Mouse (Mus musculus): ENCODE results near the gene Ndfip2. TPM values are rescaled to one million over a fixed set of nuclear protein-coding genes. Genes with fewer than 3 reads are reported as not detected.

Gene Ndfip2
- polyA plus RNA-seq, 1 experiment from 2014 or later: 57.8 TPM

Other genes starting within 250 kb of the Ndfip2 start
- 24.3 and 26.1 TPM in 2 replicates for gene Rbm26, start 81.2 kb upstream of the Ndfip2 start, polyA plus RNA-seq (2014; fragmentation: Nextera tagmentation; extraction: Ambion mirVana)

Measured in heart, embryonic 11.5 days (tissue).